ENCODE assay signal across 8 mouse cellular contexts in the genomic region with DNA sequence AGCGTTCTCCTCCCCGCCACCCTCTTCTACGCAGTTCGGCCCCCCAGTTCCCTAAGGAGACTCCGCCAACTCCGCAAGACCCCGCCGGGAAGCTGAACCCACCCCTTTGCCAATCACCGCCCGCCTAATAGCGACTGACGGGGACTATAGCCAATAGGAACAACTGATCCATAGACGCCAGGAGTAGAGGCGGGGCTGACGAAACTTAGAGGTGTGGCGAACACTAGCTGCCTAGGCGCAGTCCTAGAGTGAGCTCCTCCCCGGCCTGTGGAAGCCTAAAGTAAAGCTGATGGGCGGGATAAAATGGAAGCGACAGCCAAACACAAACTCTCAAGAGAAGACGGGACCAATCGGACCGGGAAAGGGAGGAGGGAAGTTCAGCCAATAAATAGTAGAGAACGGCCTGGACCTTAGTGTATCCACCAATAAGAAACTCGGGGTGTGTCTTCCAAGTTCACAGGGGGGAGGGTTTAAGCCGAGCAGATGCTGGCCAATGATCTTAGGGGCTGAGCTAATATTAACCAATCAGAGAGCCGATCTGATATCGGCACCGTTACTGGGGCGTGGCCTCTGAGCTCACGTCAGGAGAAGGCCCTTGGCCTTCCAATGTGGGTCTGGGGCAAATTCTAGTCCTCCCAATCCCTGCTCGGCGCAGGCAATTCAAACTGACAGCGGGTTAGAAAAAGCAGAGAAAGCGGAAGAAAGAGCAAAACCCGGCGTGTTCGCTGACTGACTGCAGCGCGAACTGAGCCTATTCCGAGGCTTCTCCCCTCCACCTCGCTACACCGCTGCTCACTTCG. TPM values are rescaled to one million over a fixed set of nuclear protein-coding genes. Genes with fewer than 3 reads are reported as not detected.
DNase-seq lines count a peak whose midpoint lies in the region; ATAC-seq and TF ChIP-seq lines count a peak whose summit lies in the region.

A gene (minus strand): TSS at position 72 of the 800 bp plus-strand sequence.
A gene (plus strand): TSS at position 623 of the 800 bp plus-strand sequence.

- peak; percentile 62 for TF ChIP-seq EP300 in liver, embryonic 14.5 days (IDR thresholded peaks at IDR 0.05; ENCODE audit: low read depth)
- no peak for TF ChIP-seq EP300 in stomach, postnatal 0 days (optimal IDR thresholded peaks at IDR 0.05)

- H3K36me3 ChIP-seq in forebrain, embryonic 10.5 days (replicated peaks) = peaks cover 11% of the 10 kb centered on the region; the same call in 1 of the 2 replicates
- H3K36me3 ChIP-seq in heart, embryonic 15.5 days = no peaks in the 10 kb centered on the region
- H3K36me3 ChIP-seq in liver, embryonic 14.5 days (replicated peaks; ENCODE audit: control insufficient read depth, insufficient read depth, low read depth) = no peaks in the 10 kb centered on the region
- no peaks in the 10 kb centered on the region for H3K36me3 ChIP-seq in neural tube, embryonic 11.5 days (ENCODE audit: control insufficient read depth, insufficient read depth, low read length)
- H3K36me3 ChIP-seq in stomach, postnatal 0 days (ENCODE audit: control insufficient read depth, insufficient read depth, low read length) = no peaks in the 10 kb centered on the region

- WGBS in forebrain, embryonic 10.5 days = under 1% methylated on average over 44 of the region's 44 CpGs
- WGBS in heart, embryonic 15.5 days = under 1% methylated on average over 44 of the region's 44 CpGs
- WGBS in liver, embryonic 14.5 days (ENCODE audit: insufficient replicate concordance) = under 1% methylated on average over 44 of the region's 44 CpGs
- under 1% methylated on average over 44 of the region's 44 CpGs for WGBS in neural tube, embryonic 11.5 days
- under 1% methylated on average over 43 of the region's 44 CpGs for WGBS in stomach, postnatal 0 days

- H3K9me3 ChIP-seq in forebrain, embryonic 10.5 days = no peaks in the 10 kb centered on the region
- no peaks in the 10 kb centered on the region for H3K9me3 ChIP-seq in heart, embryonic 15.5 days (replicated peaks)
- no peaks in the 10 kb centered on the region for H3K9me3 ChIP-seq in liver, embryonic 14.5 days (ENCODE audit: control insufficient read depth, low read length)
- no peaks in the 10 kb centered on the region for H3K9me3 ChIP-seq in neural tube, embryonic 11.5 days (ENCODE audit: control insufficient read depth, low read length)
- no peaks in the 10 kb centered on the region for H3K9me3 ChIP-seq in stomach, postnatal 0 days (ENCODE audit: control insufficient read depth, low read length)

- peak within 1 kb of the TSS; percentile 87 for H3K4me3 ChIP-seq in forebrain, embryonic 10.5 days
- H3K4me3 ChIP-seq in heart, embryonic 15.5 days = peak within 1 kb of the TSS; percentile 80
- H3K4me3 ChIP-seq in liver, embryonic 14.5 days (ENCODE audit: insufficient read depth in 1 of 2, low read depth in 2 of 2, low read length in 2 of 2) = peak within 1 kb of the TSS; percentile 84 to 93
- peak within 1 kb of the TSS; percentile 81 for H3K4me3 ChIP-seq in neural tube, embryonic 11.5 days (ENCODE audit: low read depth, low read length)
- H3K4me3 ChIP-seq in stomach, postnatal 0 days (ENCODE audit: low read depth, low read length) = peak within 1 kb of the TSS; percentile 78

- no peaks in the 10 kb centered on the region for H3K27me3 ChIP-seq in forebrain, embryonic 10.5 days (ENCODE audit: poor library complexity, severe bottlenecking)
- H3K27me3 ChIP-seq in heart, embryonic 15.5 days = no peaks in the 10 kb centered on the region
- H3K27me3 ChIP-seq in liver, embryonic 14.5 days (ENCODE audit: control insufficient read depth, insufficient read depth, low read length) = no peaks in the 10 kb centered on the region; the same call in 1 of the 2 replicates
- H3K27me3 ChIP-seq in neural tube, embryonic 11.5 days (ENCODE audit: control insufficient read depth, insufficient read depth, low read length) = no peaks in the 10 kb centered on the region
- H3K27me3 ChIP-seq in stomach, postnatal 0 days (ENCODE audit: control insufficient read depth, insufficient read depth, low read length) = no peaks in the 10 kb centered on the region

- H3K27ac ChIP-seq in forebrain, embryonic 10.5 days = peak within 1 kb of the TSS; percentile 95
- H3K27ac ChIP-seq in heart, embryonic 15.5 days = peak within 1 kb of the TSS; percentile 96
- H3K27ac ChIP-seq in liver, embryonic 14.5 days = peak within 1 kb of the TSS; percentile 60
- H3K27ac ChIP-seq in neural tube, embryonic 11.5 days (ENCODE audit: low read depth, low read length) = peak within 1 kb of the TSS; percentile 86
- H3K27ac ChIP-seq in stomach, postnatal 0 days (replicated peaks) = peak within 1 kb of the TSS; percentile 94

- peak within 1 kb of the TSS; percentile 75 for H3K9ac ChIP-seq in heart, embryonic 15.5 days
- peak within 1 kb of the TSS; percentile 80 for H3K9ac ChIP-seq in liver, embryonic 14.5 days (replicated peaks)
- H3K9ac ChIP-seq in neural tube, embryonic 11.5 days (ENCODE audit: low read length) = peak within 1 kb of the TSS; percentile 86
- peak within 1 kb of the TSS; percentile 78 for H3K9ac ChIP-seq in stomach, postnatal 0 days (ENCODE audit: low read length)

- DNase-seq in CD8-positive naive resting alpha-beta T cell, adult 2 months (ENCODE audit: low read depth in 2 of 2, low spot score in 2 of 2) = peak; percentile 94 to 95
- peak; percentile 98 for DNase-seq in c-Kit-positive CD71-negative TER-119-negative erythroid progenitor cells, embryonic 14.5 days (ENCODE audit: low read depth)
- DNase-seq in forebrain, embryonic 10.5 days (ENCODE audit: extremely low spot score, low spot score) = peak; percentile 97
- DNase-seq in kidney, postnatal 25 days = peak; percentile 99
- peak; percentile 99 to 100 (median 100) for DNase-seq in liver, embryonic 14.5 days (ENCODE audit: low read depth in 3 of 3, low spot score in 3 of 3)
- peak; percentile 97 for DNase-seq in neural tube, embryonic 11.5 days (ENCODE audit: low spot score)
- DNase-seq in stomach, postnatal 0 days (ENCODE audit: low spot score) = peak; percentile 95

- H3K4me2 ChIP-seq in heart, embryonic 15.5 days = peak within 1 kb of the TSS; percentile 94
- peak within 1 kb of the TSS; percentile 100 for H3K4me2 ChIP-seq in liver, embryonic 14.5 days (ENCODE audit: low read depth)
- H3K4me2 ChIP-seq in neural tube, embryonic 11.5 days (ENCODE audit: low read depth) = peak within 1 kb of the TSS; percentile 96
- H3K4me2 ChIP-seq in stomach, postnatal 0 days (replicated peaks; ENCODE audit: low read depth) = peak within 1 kb of the TSS; percentile 98

- ATAC-seq in heart, embryonic 15.5 days (replicated peaks; ENCODE audit: insufficient number of reproducible peaks, insufficient read depth, low FRiP score, low read depth) = peak; percentile 95
- ATAC-seq in liver, embryonic 14.5 days (ENCODE audit: insufficient read depth) = peak; percentile 91
- ATAC-seq in neural tube, embryonic 11.5 days (ENCODE audit: insufficient read depth, low FRiP score, low TSS enrichment) = peak; percentile 97
- ATAC-seq in stomach, postnatal 0 days (ENCODE audit: low FRiP score, low TSS enrichment) = peak; percentile 98

- H3K4me1 ChIP-seq in forebrain, embryonic 10.5 days = peaks cover 69% of the 10 kb centered on the region
- H3K4me1 ChIP-seq in heart, embryonic 15.5 days (replicated peaks) = peaks cover 40% of the 10 kb centered on the region
- H3K4me1 ChIP-seq in liver, embryonic 14.5 days (replicated peaks; ENCODE audit: control insufficient read depth in 2 of 2, insufficient read depth in 2 of 2, low read length in 1 of 2) = peaks cover 16 to 24% of the 10 kb centered on the region in 2 experiments
- peaks cover 36% of the 10 kb centered on the region for H3K4me1 ChIP-seq in neural tube, embryonic 11.5 days (ENCODE audit: control insufficient read depth, insufficient read depth, low read length)
- peaks cover 4% of the 10 kb centered on the region; the same call in 1 of the 2 replicates for H3K4me1 ChIP-seq in stomach, postnatal 0 days (replicated peaks; ENCODE audit: control insufficient read depth, insufficient read depth)

- no peak for TF ChIP-seq CTCF in liver, embryonic 14.5 days (IDR thresholded peaks at IDR 0.05; ENCODE audit: low read depth)
- no peak for TF ChIP-seq CTCF in stomach, postnatal 0 days (IDR thresholded peaks at IDR 0.05; ENCODE audit: low read depth)

RNA-seq across cellular contexts. Expression of the first gene that starts in this region (rescaled TPM):
- 19.1 and 21.2 TPM in 2 replicates for polyA plus RNA-seq in forebrain, embryonic 10.5 days (2016; fragmentation: Nextera tagmentation; extraction: Ambion mirVana)
- polyA plus RNA-seq in heart, embryonic 15.5 days (2015; fragmentation: Nextera tagmentation; extraction: Ambion mirVana) = 10.0 and 15.8 TPM in 2 replicates
- polyA plus RNA-seq in liver, embryonic 14.5 days (2012; rRNA removed) = 4.4 and 4.9 TPM in 2 replicates
- 3.9 and 4.9 TPM in 2 replicates for polyA plus RNA-seq in liver, embryonic 14.5 days (2014; fragmentation: Nextera tagmentation; extraction: Ambion mirVana)
- 15.2 and 15.8 TPM in 2 replicates for polyA plus RNA-seq in neural tube, embryonic 11.5 days (2014; fragmentation: Nextera tagmentation; extraction: Ambion mirVana)
- 7.7 and 9.1 TPM in 2 replicates for polyA plus RNA-seq in stomach, postnatal 0 days (2015; fragmentation: Nextera tagmentation; extraction: Ambion mirVana)

RNA-seq across cellular contexts. Expression of the second gene that starts in this region (rescaled TPM):
- polyA plus RNA-seq in forebrain, embryonic 10.5 days (2016; fragmentation: Nextera tagmentation; extraction: Ambion mirVana) = 5.3 and 5.7 TPM in 2 replicates
- 2.4 and 2.7 TPM in 2 replicates for polyA plus RNA-seq in heart, embryonic 15.5 days (2015; fragmentation: Nextera tagmentation; extraction: Ambion mirVana)
- polyA plus RNA-seq in liver, embryonic 14.5 days (2012; rRNA removed) = 1.1 and 1.3 TPM in 2 replicates
- polyA plus RNA-seq in liver, embryonic 14.5 days (2014; fragmentation: Nextera tagmentation; extraction: Ambion mirVana) = 1.3 and 1.7 TPM in 2 replicates
- 2.7 and 3.0 TPM in 2 replicates for polyA plus RNA-seq in neural tube, embryonic 11.5 days (2014; fragmentation: Nextera tagmentation; extraction: Ambion mirVana)
- 1.3 and 1.5 TPM in 2 replicates for polyA plus RNA-seq in stomach, postnatal 0 days (2015; fragmentation: Nextera tagmentation; extraction: Ambion mirVana)

Comparison
In these comparisons a context has a peak if more than half of its experiments do, and no peak if none do; other contexts are left out.
1. Peak in every context shown above with its lines: DNase-seq, ATAC-seq, H3K4me3 ChIP-seq and H3K27ac ChIP-seq.